Mouse (Mus musculus): ENCODE results near the gene Fam149b.

DNA sequence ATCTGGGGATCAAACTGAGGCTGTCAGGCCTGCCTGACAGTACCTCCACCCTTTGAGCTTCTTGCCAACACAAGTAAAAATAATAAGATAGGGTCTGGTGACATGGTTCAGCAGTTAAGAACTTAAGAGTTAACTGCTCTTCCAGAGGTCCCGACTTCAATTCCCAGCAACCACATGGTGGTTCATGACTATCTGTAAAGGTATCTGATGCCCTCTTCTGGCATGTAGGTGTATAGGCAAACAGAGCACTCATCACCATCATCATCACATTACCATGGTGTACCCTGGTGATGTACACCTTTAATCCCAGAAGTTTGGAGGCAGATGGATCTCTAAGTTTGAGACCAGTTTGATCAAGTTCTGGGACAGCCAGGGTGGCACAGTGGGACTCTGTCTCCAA is 80.6 kb downstream of the Fam149b start:
- TF ChIP-seq HCFC1 (IDR thresholded peaks at IDR 0.05; ENCODE audit: borderline replicate concordance, insufficient read depth, low read length) = no peak
- no peak for TF ChIP-seq MAFK (IDR thresholded peaks at IDR 0.05; ENCODE audit: insufficient read depth, low read depth, low read length)
- TF ChIP-seq CHD2 (IDR thresholded peaks at IDR 0.05; ENCODE audit: low read depth, low read length) = no peak
- TF ChIP-seq ZNF384 (IDR thresholded peaks at IDR 0.05; ENCODE audit: low read depth, low read length) = no peak

Data from ES-E14 (cell line).